Mouse (Mus musculus) liver, adult 2 months (tissue): ENCODE results near the gene Adar.
A peak's percentile ranks its signal among the peaks of the same experiment; 100 is the strongest.

Experiments used
- CTCF ChIP-seq: fragments of 200-500 bp; IDR thresholded peaks from 2 replicates; pipeline ENCODE4 v1.5.1; 2011; ENCODE audit warnings: low read depth, low read length, control low read depth
- POLR2A ChIP-seq: fragments of 200-500 bp; IDR thresholded peaks from 2 replicates; pipeline ENCODE4 v1.6.1; 2011; ENCODE audit warnings: low read length, control low read depth; ENCODE audit not compliant: insufficient read depth; ENCODE audit errors: extremely low read depth

- TF ChIP-seq CTCF (no peak), POLR2A (peak; percentile 76; the same call in 1 of the 2 replicates)
Measured at GRCm38 (mm10) chr3:89730350-89731331, 15.8 kb downstream of the Adar start.
